Mouse (Mus musculus) heart, postnatal 10 days (tissue): ENCODE data around the gene Dnajb13. TPM values are rescaled to one million over a fixed set of nuclear protein-coding genes. Genes with fewer than 3 reads are reported as not detected.

ENCODE experiments used
- DNase-seq, 2 experiments: peaks; one replicate each; pipeline ENCODE4 v3.0.0; 2021
- intact Hi-C: fragments of 180-260 bp; cut with DNase I; formaldehyde crosslinking; loops from one replicate; pipeline ENCODE4 v1.15.1; 2025
- total RNA-seq, 2 experiments: library from RNA; stranded (reverse); gene quantifications; 2 replicates each; pipeline ENCODE4 v1.2.3; 2021

Dnajb13 gene
- total RNA-seq, result not detected

GRCm38 (mm10) chr7:100514573-100514972 lies at the start of gene Dnajb13:
Dnajb13 (minus strand) TSS chr7:100514960.
- intact Hi-C loops, result no loop called here
- DNase-seq, result no peak

GRCm38 (mm10) chr7:100561861-100562587 lies 47.3 kb upstream of the Dnajb13 start:
- no peak for DNase-seq
- intact Hi-C loops, result no loop called here

- DNase-seq, result no peak
- intact Hi-C loops, result no loop called here
Observed at GRCm38 (mm10) chr7:100559331-100559730, 44.6 kb upstream of the Dnajb13 start.

GRCm38 (mm10) chr7:100557241-100557640 lies 42.5 kb upstream of the Dnajb13 start:
- intact Hi-C loops, result no loop called here
- DNase-seq, result no peak

GRCm38 (mm10) chr7:100555431-100555951 lies 40.7 kb upstream of the Dnajb13 start:
- peak; percentile 51 to 56 for DNase-seq
- intact Hi-C loops, result no loop called here

DNA sequence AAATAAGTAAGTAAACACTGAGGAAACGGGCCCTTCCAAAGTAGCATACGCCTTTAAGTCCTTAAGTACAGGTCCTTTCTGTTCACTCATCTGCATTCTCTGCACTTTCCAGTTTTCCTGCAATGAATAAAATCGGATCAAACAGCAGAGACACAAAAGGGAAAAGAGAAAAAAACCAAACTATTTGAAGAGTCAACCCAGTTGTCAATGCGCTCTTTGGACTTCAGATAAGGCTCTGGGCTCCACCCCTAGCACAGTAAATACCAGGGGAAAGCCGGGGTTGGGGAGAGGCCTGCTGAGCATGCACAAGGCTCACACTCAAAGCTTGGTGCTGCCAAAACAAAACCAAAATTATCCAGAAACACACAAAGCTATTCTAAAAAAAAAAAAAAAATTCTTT lies 40.2 kb upstream of the Dnajb13 start:
- DNase-seq, result peak in 1 of 2 experiments; percentile 19
- intact Hi-C loops, result no loop called here

- intact Hi-C loops, result no loop called here
- DNase-seq, result peak; percentile 38 to 57
Observed at GRCm38 (mm10) chr7:100550338-100551007, 35.7 kb upstream of the Dnajb13 start.

DNA sequence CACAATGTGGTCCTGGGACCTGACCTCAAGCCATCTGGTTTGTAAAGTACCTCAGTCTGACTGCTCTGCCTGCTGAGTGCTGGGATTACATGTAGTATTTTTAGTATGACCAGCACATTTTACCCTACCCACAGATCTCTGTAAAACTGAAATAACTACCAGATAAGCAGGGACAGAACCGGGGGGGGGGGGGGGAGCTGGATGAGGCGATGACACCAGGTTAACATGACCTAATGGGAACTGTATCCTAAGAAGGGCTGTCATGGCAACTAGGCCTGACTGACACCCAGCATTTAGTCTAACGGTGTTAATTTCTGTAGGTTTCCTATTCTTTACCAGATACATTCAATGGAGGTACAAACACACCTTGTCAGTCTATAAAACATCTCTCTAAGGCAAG lies 35.0 kb upstream of the Dnajb13 start:
- intact Hi-C loops, result no loop called here
- DNase-seq, result no peak

DNA sequence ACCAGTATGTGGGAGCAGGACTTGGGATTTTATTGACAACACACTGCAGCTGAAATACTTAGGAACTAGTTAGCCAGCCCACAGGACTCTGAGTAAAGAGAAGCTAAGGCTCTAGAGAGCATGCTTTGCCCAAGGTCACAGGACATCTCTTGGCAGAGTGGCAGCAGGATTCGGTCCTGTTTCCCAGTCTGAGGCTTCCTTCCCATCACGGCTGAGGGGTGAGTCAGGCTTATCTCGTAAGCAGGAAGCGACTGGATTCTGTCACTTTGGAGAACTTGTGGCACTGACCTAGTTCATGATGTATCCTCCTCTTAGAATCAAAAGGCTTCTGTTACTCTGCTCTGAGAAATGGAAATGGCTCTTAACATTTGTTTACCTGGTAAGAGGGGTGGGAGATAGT lies 32.9 kb upstream of the Dnajb13 start:
- intact Hi-C loops, result no loop called here
- DNase-seq, result peak in 1 of 2 experiments; percentile 15

DNA sequence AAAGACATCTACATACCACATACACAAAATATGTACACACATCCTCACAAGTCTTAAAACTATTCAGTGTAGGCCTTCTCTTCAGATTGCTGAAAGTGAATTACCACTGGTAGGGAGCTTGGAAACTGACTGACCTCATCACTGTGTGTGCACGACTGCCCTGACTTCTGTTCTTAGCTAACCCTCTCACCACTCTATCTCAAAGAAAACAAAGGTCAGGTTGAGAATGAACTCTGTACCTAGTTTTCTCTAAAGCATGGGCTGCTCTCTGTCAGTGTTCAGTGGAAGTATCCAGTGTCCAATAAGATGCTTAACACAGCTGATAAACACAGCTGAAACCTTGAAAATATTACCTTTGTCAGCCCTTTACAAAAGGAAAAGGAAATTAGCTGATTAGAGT lies 29.7 kb upstream of the Dnajb13 start:
- intact Hi-C loops, result no loop called here
- no peak for DNase-seq

DNA sequence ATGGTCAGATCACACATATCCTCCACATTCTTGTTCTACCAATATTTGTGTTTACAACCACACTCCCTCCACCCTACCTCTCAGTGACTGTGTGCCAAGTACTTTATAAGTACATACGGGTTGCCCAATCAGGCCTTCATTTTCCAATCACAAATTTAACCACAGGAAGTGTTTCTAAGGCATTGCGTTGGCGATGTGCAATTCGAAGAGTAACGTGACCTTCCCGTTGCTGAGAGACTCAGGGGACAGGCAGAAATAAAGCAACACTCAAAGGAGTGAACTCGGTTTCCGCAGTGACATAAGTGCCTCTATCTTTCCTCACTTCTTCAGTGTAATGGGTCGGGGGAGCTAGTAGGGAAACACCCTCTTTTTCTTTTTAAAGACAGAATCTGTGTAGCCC lies 24.8 kb upstream of the Dnajb13 start:
- intact Hi-C loops, result loop anchor here (5.0 kb wide), 1 partner anchor 43 kb away; no protein-coding TSS in a partner anchor
- DNase-seq, result no peak

DNA sequence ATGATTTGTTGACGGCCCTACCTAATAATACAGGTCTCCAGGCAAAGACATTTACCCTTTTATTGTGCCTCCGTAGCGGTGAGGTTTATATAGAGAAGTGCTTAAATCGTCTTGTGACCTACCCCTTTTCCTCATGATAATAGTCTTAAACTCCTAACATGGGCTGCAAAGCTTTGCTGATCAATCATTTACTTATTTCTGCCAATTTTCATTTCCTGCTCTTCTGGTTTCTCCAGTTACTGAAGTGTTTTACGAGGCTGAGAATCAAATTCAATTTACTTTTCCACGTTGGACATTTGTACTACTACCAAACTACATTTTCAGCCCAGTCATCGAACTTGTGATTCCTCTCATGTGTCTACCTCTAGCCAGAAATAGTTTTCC lies 22.8 kb upstream of the Dnajb13 start:
- DNase-seq, result no peak
- intact Hi-C loops, result loop anchor here (5.0 kb wide), 1 partner anchor 45 kb away; no protein-coding TSS in a partner anchor

- intact Hi-C loops, result loop anchor here (5.0 kb wide), 1 partner anchor 45 kb away; no protein-coding TSS in a partner anchor
- DNase-seq, result peak; percentile 89 to 92
Observed at GRCm38 (mm10) chr7:100536804-100537518, 22.2 kb upstream of the Dnajb13 start, which contains the start of gene Coa4. Coa4 (plus strand) TSS chr7:100537071.

DNA sequence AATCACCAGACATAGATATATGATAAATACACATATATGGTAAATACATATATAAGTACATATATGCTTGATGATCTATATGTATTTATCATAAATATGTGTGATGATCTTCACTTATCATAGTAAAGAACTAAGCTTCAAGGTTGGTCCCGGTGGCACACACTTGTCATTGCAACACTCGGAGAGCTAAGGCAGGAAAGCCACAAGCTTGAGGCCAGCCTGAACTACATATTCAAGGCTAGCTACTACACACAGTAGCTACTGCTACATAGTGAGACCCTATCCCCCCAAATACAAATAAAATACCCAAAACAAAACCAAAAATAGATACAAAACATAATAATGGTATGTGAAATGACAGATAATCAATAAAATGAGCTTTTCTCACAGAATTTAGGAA lies 21.1 kb upstream of the Dnajb13 start:
- no peak for DNase-seq
- intact Hi-C loops, result loop anchor here (5.0 kb wide), 1 partner anchor 46 kb away; no protein-coding TSS in a partner anchor

- intact Hi-C loops, result no loop called here
- DNase-seq, result no peak
Observed at GRCm38 (mm10) chr7:100534216-100534615, 19.5 kb upstream of the Dnajb13 start.

DNA sequence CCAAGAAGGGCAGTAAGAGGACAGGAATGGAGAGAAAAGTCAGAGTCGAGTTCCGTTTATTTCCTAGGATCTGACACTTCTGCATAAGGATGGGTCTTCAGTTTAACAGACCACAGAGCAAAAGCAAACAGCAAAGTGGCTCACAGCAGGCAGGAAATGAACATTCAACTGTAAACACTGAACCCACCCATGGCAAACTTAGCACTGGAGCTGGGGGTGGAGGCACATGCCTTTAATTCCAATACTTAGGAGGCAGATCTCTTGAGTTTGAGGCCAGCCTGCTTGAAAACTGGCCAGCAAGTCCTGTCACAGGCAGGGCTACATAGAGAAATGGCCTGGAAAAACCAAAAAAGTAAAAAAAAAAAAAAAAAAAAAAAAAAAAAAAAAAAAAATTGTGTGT lies 18.7 kb upstream of the Dnajb13 start:
- intact Hi-C loops, result no loop called here
- no peak for DNase-seq

- DNase-seq, result no peak
- intact Hi-C loops, result no loop called here
Observed at GRCm38 (mm10) chr7:100530766-100531165, 16.0 kb upstream of the Dnajb13 start.

GRCm38 (mm10) chr7:100524669-100525068 lies 9.9 kb upstream of the Dnajb13 start:
- intact Hi-C loops, result loop anchor here (5.0 kb wide), 2 partner anchors 138 to 273 kb away; partner anchors contain the start of gene Plekhb1
- DNase-seq, result no peak

DNA sequence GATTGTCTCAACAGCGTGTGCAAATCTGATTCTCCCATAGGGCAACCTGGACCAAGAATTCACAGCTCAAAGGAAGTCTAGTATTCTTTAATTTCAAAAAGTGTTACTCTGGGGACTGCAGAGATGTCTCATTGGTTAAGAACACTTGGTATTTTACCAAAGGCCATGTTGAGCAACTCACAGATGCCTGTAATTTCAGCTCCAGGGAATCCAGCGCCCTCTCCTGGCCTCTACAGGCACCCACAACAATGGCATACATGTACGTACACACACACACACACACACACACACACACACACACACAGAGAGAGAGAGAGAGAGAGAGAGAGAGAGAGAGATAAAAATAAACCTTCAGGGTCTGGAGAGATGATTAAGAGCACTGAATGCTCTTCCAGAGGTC lies 7.5 kb upstream of the Dnajb13 start:
- no peak for DNase-seq
- intact Hi-C loops, result loop anchor here (5.0 kb wide), 2 partner anchors 140 to 275 kb away; partner anchors contain the start of gene Plekhb1

GRCm38 (mm10) chr7:100520663-100521285 lies 6.0 kb upstream of the Dnajb13 start:
- intact Hi-C loops, result loop anchor here (1.0 to 5.0 kb wide), 4 partner anchors 116 to 277 kb away; partner anchors contain the start of gene Plekhb1
- DNase-seq, result peak; percentile 84 to 94
